In the genomic region with DNA sequence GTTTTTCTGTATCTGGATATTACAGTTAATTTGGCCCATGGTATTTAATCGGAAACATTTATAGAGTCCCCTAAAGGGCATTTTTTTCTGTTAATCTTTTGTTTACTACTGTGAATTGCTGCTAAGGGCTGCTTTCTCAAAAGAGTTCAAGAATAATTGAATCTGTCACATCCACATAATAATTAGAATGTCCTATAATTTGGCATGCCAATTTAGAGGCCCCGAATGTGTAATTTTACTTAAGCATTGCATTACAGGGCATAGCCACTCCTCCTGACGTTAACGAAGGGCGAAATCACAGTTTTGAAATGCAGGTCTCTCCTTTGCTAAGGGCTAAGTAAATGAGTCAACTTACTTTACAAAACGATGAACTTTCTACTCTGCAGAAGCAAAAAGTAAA, we compare ENCODE assay signal across 28 mouse cellular contexts.
A peak's percentile ranks its signal among the peaks of the same experiment; 100 is the strongest.
DNase-seq lines count a peak whose midpoint lies in the region; ATAC-seq and TF ChIP-seq lines count a peak whose summit lies in the region.
"Had no signal": no experiment of that assay in that cellular context is flagged by ENCODE, and none has a peak within 500 bp of the region (broad histone marks: within the 10 kb centered on the region; RNA-seq: fewer than 3 reads in every experiment).

No protein-coding gene starts in this region.

- WGBS in midbrain, embryonic 12.5 days = 72% methylated on average over 6 of the region's 6 CpGs
- WGBS in midbrain, postnatal 0 days = 60% methylated on average over 6 of the region's 6 CpGs
- WGBS in embryonic facial prominence, embryonic 13.5 days = 41% methylated on average over 6 of the region's 6 CpGs
- WGBS in forebrain, embryonic 11.5 days = 55% methylated on average over 6 of the region's 6 CpGs
- 21% methylated on average over 6 of the region's 6 CpGs for WGBS in forebrain, embryonic 16.5 days
- WGBS in heart, embryonic 10.5 days = 83% methylated on average over 6 of the region's 6 CpGs

- no peak for DNase-seq in midbrain, postnatal 0 days (ENCODE audit: low spot score)
- no peak for DNase-seq in forebrain, embryonic 11.5 days (ENCODE audit: low spot score)
- no peak for DNase-seq in urinary bladder, postnatal 25 days (ENCODE audit: low spot score)
- DNase-seq in heart, embryonic 10.5 days (ENCODE audit: low spot score) = no peak
- DNase-seq: adrenal gland, postnatal 10 days; B cell, adult 2 months; cerebellum, adult 11 months; cerebellum, adult 9-10 months; cerebellum, postnatal 36 days; gastrocnemius, adult 2 months; heart, adult 2 months; heart, postnatal 10 days; kidney, adult 2 months; kidney, postnatal 4 days; right cerebral cortex, postnatal 14 days had no signal

- ATAC-seq in midbrain, embryonic 12.5 days (ENCODE audit: low FRiP score, low read depth) = no peak
- no peak for ATAC-seq in midbrain, postnatal 0 days (ENCODE audit: low FRiP score)
- no peak for ATAC-seq in embryonic facial prominence, embryonic 13.5 days (ENCODE audit: insufficient number of reproducible peaks, insufficient read depth, low FRiP score, low TSS enrichment, low read depth)
- 0 out of 2 replicates have a peak, but pooled peaks have one; percentile 5 for ATAC-seq in forebrain, embryonic 11.5 days (replicated peaks; ENCODE audit: low FRiP score)
- peak; percentile 61 for ATAC-seq in forebrain, embryonic 16.5 days
- no peak for ATAC-seq in CD4-positive, CD25-positive, alpha-beta regulatory T cell, adult 4 months
- ATAC-seq: intestine, embryonic 15.5 days had no signal

- no peak overlapping the region for H3K4me3 ChIP-seq in midbrain, embryonic 12.5 days
- no peak overlapping the region for H3K4me3 ChIP-seq in midbrain, postnatal 0 days (ENCODE audit: low read depth, low read length)
- no peak overlapping the region for H3K4me3 ChIP-seq in embryonic facial prominence, embryonic 13.5 days
- H3K4me3 ChIP-seq in forebrain, embryonic 11.5 days (ENCODE audit: low read depth, low read length) = no peak overlapping the region
- H3K4me3 ChIP-seq in forebrain, embryonic 16.5 days (replicated peaks; ENCODE audit: low read length) = no peak overlapping the region
- no peak overlapping the region for H3K4me3 ChIP-seq in heart, embryonic 10.5 days
- H3K4me3 ChIP-seq: embryonic facial prominence, embryonic 15.5 days; gastrocnemius, adult 2 months; heart, adult 2 months; heart, embryonic 13.5 days; intestine, embryonic 15.5 days; lung, embryonic 15.5 days; stomach, embryonic 15.5 days had no signal

- no peak overlapping the region for H3K27ac ChIP-seq in midbrain, embryonic 12.5 days (replicated peaks)
- no peak overlapping the region for H3K27ac ChIP-seq in midbrain, postnatal 0 days (ENCODE audit: low read depth, low read length)
- no peak overlapping the region for H3K27ac ChIP-seq in embryonic facial prominence, embryonic 13.5 days
- H3K27ac ChIP-seq in forebrain, embryonic 11.5 days (ENCODE audit: low read depth, low read length) = no peak overlapping the region
- H3K27ac ChIP-seq in forebrain, embryonic 16.5 days (ENCODE audit: low read length) = no peak overlapping the region
- no peak overlapping the region for H3K27ac ChIP-seq in heart, embryonic 10.5 days
- H3K27ac ChIP-seq: embryonic facial prominence, embryonic 15.5 days; gastrocnemius, adult 2 months; heart, adult 2 months; heart, embryonic 13.5 days; hindbrain, postnatal 0 days; intestine, embryonic 15.5 days; kidney, postnatal 0 days; lung, embryonic 15.5 days; stomach, embryonic 15.5 days had no signal

- peaks cover 8% of the 10 kb centered on the region; the same call in 1 of the 2 replicates for H3K9me3 ChIP-seq in midbrain, embryonic 12.5 days
- no peaks in the 10 kb centered on the region for H3K9me3 ChIP-seq in midbrain, postnatal 0 days (ENCODE audit: low read length)
- no peaks in the 10 kb centered on the region for H3K9me3 ChIP-seq in embryonic facial prominence, embryonic 13.5 days
- peaks cover 2% of the 10 kb centered on the region; the same call in 1 of the 2 replicates for H3K9me3 ChIP-seq in forebrain, embryonic 11.5 days (ENCODE audit: control insufficient read depth, low read length)
- H3K9me3 ChIP-seq in forebrain, embryonic 16.5 days (ENCODE audit: control insufficient read depth, low read length) = no peaks in the 10 kb centered on the region
- no peaks in the 10 kb centered on the region for H3K9me3 ChIP-seq in heart, embryonic 10.5 days
- H3K9me3 ChIP-seq: embryonic facial prominence, embryonic 15.5 days; heart, embryonic 13.5 days; intestine, embryonic 15.5 days; lung, embryonic 15.5 days; stomach, embryonic 15.5 days had no signal

- no peaks in the 10 kb centered on the region for H3K36me3 ChIP-seq in midbrain, embryonic 12.5 days
- H3K36me3 ChIP-seq in midbrain, postnatal 0 days (ENCODE audit: insufficient read depth, low read length) = no peaks in the 10 kb centered on the region
- no peaks in the 10 kb centered on the region for H3K36me3 ChIP-seq in embryonic facial prominence, embryonic 13.5 days
- H3K36me3 ChIP-seq in forebrain, embryonic 11.5 days (ENCODE audit: control insufficient read depth, insufficient read depth, low read length) = no peaks in the 10 kb centered on the region
- H3K36me3 ChIP-seq in forebrain, embryonic 16.5 days (ENCODE audit: control insufficient read depth, insufficient read depth) = no peaks in the 10 kb centered on the region
- H3K36me3 ChIP-seq in heart, embryonic 10.5 days = no peaks in the 10 kb centered on the region
- H3K36me3 ChIP-seq: embryonic facial prominence, embryonic 15.5 days; heart, embryonic 13.5 days; intestine, embryonic 15.5 days; lung, embryonic 15.5 days; stomach, embryonic 15.5 days had no signal

- H3K9ac ChIP-seq in midbrain, embryonic 12.5 days (replicated peaks) = no peak overlapping the region
- H3K9ac ChIP-seq in midbrain, postnatal 0 days (replicated peaks; ENCODE audit: low read length, poor library complexity, severe bottlenecking) = no peak overlapping the region
- H3K9ac ChIP-seq in embryonic facial prominence, embryonic 13.5 days = no peak overlapping the region
- H3K9ac ChIP-seq in forebrain, embryonic 11.5 days (ENCODE audit: low read length) = no peak overlapping the region
- no peak overlapping the region for H3K9ac ChIP-seq in forebrain, embryonic 16.5 days (replicated peaks; ENCODE audit: low read depth, low read length)
- H3K9ac ChIP-seq: embryonic facial prominence, embryonic 15.5 days; heart, embryonic 13.5 days; intestine, embryonic 15.5 days; lung, embryonic 15.5 days; stomach, embryonic 15.5 days had no signal

- H3K4me1 ChIP-seq in midbrain, embryonic 12.5 days = peaks cover 13% of the 10 kb centered on the region
- no peaks in the 10 kb centered on the region for H3K4me1 ChIP-seq in midbrain, postnatal 0 days (ENCODE audit: insufficient read depth, low read length)
- peaks cover 9% of the 10 kb centered on the region for H3K4me1 ChIP-seq in embryonic facial prominence, embryonic 13.5 days
- H3K4me1 ChIP-seq in forebrain, embryonic 11.5 days (replicated peaks; ENCODE audit: control insufficient read depth, insufficient read depth, low read length) = peaks cover 6% of the 10 kb centered on the region; the same call in 1 of the 2 replicates
- H3K4me1 ChIP-seq in forebrain, embryonic 16.5 days (replicated peaks; ENCODE audit: control insufficient read depth, insufficient read depth, low read length) = peaks cover 12% of the 10 kb centered on the region; the same call in 1 of the 2 replicates
- no peaks in the 10 kb centered on the region for H3K4me1 ChIP-seq in heart, embryonic 10.5 days
- H3K4me1 ChIP-seq: embryonic facial prominence, embryonic 15.5 days; heart, embryonic 13.5 days; intestine, embryonic 15.5 days; lung, embryonic 15.5 days; stomach, embryonic 15.5 days had no signal

- H3K27me3 ChIP-seq in midbrain, embryonic 12.5 days = peaks cover 11% of the 10 kb centered on the region
- H3K27me3 ChIP-seq in midbrain, postnatal 0 days (ENCODE audit: insufficient read depth, low read length) = no peaks in the 10 kb centered on the region
- peaks cover 12% of the 10 kb centered on the region for H3K27me3 ChIP-seq in embryonic facial prominence, embryonic 13.5 days
- no peaks in the 10 kb centered on the region for H3K27me3 ChIP-seq in forebrain, embryonic 11.5 days (ENCODE audit: control insufficient read depth, insufficient read depth, low read length)
- H3K27me3 ChIP-seq in forebrain, embryonic 16.5 days (replicated peaks; ENCODE audit: control insufficient read depth, insufficient read depth, low read length) = peaks cover 4% of the 10 kb centered on the region; the same call in 1 of the 2 replicates
- H3K27me3 ChIP-seq in heart, embryonic 10.5 days (ENCODE audit: insufficient read depth, poor library complexity, severe bottlenecking) = no peaks in the 10 kb centered on the region
- H3K27me3 ChIP-seq: CH12.LX; embryonic facial prominence, embryonic 15.5 days; heart, embryonic 13.5 days; intestine, embryonic 15.5 days; lung, embryonic 15.5 days; stomach, embryonic 15.5 days had no signal

- TF ChIP-seq CTCF in midbrain, postnatal 0 days (IDR thresholded peaks at IDR 0.05) = no peak

- H3K4me2 ChIP-seq in midbrain, embryonic 12.5 days (replicated peaks) = peak overlapping the region; percentile 43; the same call in 1 of the 2 replicates
- H3K4me2 ChIP-seq in midbrain, postnatal 0 days (ENCODE audit: low read depth, low read length, poor library complexity, severe bottlenecking) = no peak overlapping the region
- H3K4me2 ChIP-seq in embryonic facial prominence, embryonic 13.5 days = peak overlapping the region; percentile 27; the same call in 1 of the 2 replicates
- H3K4me2 ChIP-seq in forebrain, embryonic 11.5 days (ENCODE audit: low read depth, low read length, severe bottlenecking) = no peak overlapping the region; the same call in 1 of the 2 replicates
- H3K4me2 ChIP-seq in forebrain, embryonic 16.5 days (ENCODE audit: low read length) = no peak overlapping the region
- H3K4me2 ChIP-seq: embryonic facial prominence, embryonic 15.5 days; liver, embryonic 11.5 days; lung, embryonic 15.5 days; stomach, embryonic 15.5 days had no signal

Comparison
In these comparisons a context has a peak if more than half of its experiments do, and no peak if none do; other contexts are left out.
1. H3K4me2 ChIP-seq: peak in midbrain, embryonic 12.5 days (single experiment) and embryonic facial prominence, embryonic 13.5 days (single experiment); none in midbrain, postnatal 0 days (single experiment), forebrain, embryonic 11.5 days (single experiment) and forebrain, embryonic 16.5 days (single experiment).
2. ATAC-seq: peak in forebrain, embryonic 11.5 days (single experiment) and forebrain, embryonic 16.5 days (single experiment); none in midbrain, embryonic 12.5 days (single experiment), midbrain, postnatal 0 days (single experiment), embryonic facial prominence, embryonic 13.5 days (single experiment) and CD4-positive, CD25-positive, alpha-beta regulatory T cell, adult 4 months (single experiment).